Mouse (Mus musculus): ENCODE data around the gene Prdm2.
A peak's percentile ranks its signal among the peaks of the same experiment; 100 is the strongest.

The Prdm2 gene

DNA sequence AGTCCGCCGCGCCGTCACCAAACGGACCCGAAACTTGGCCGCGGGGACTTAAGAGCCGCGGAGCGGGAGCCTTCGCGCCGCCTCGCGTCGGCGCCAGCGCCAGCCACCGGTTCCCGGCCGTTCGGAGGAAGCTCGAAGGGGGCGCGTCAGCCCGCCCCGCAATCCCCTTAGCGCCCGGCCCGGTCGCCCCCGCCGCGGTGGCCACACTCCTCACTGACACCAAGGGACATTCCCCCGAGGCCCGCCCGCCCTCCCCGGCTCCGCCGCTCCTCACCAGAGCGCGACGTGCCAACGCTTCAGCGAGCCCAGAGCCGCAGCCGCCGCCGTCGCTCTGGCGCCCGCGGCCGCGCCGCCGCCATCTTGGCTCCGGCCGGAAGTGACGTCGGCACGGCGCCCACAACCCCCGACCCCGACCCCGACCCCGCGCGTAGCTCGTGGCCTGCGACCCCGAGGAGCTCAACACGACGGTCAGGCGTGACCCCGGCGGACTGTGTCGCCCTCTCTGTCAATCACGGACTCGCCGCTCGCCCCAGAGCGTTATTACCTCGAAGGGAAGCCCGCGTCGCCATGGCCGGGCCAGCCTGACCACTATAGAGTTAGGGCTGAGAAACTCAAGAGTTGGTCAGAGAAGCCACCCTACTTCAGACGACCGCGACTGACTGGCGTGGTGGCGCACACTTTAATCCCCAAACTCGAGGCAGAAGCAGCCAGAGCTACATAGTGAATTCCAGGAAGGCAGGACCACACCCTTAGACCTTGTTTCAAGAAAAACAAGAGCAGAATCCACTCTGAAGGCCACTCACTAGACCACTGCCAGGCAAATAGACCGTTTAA is at the start of gene Prdm2:
Gene Prdm2, minus strand, starts transcription at position 655 of the 834 bp plus-strand sequence.
- peak; percentile 64 for DNase-seq (ENCODE audit: low read depth, low spot score)

DNA sequence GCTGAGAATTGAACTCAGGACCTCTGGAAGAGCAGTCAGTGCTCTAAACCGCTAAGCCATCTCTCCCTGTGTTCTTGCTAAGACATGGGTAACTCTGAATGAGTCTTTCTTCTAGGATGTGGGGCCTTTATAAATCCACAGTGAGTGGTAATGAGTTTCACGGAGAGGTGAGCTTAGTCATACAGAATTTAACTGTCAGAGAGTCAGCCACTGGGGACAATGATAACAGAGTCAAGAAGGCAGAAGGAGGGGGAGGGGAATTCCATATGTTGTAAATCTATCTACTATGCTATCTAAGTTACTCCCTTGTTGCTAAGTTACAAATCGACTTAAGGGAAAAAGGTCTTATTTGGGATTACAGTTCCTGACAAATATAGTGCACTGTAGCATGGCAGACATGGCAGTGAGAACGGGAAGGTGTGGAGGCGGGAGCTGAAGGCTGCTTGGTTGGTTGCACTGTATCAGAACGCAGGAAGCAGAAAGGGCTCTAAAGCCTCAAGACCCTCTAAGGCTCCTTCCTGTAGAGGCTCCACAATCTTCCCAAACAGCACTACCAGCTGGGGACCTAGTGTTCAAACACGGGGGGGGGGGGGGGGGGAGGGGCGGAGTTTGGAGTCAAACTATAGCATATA is 47.0 kb upstream of the Prdm2 start:
- DNase-seq (ENCODE audit: low read depth, low spot score) = no peak

DNA sequence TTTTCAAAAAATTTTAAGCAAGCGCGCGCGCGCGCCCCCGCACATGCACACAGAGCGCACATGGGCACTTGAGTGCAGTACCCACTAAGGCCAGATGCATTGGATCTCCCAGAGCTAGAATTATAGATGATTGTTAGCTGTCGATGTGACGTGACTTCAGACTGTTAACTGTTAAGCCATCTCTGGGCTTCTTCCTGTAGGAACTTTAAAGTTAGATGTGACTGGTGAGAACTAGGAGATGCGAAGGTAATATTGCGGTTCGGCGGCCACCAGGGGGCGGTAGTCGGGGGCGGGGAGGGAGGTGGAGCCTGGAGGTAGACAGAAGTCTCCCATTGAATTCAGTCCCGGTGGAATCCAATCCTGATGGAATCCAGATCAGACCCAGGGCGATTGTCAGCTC is 45.7 kb upstream of the Prdm2 start:
- DNase-seq (ENCODE audit: low read depth, low spot score) = peak; percentile 77

GRCm38 (mm10) chr4:143257971-143258370 is 45.2 kb upstream of the Prdm2 start:
- peak; percentile 32 for DNase-seq (ENCODE audit: low read depth, low spot score)

- DNase-seq (ENCODE audit: low read depth, low spot score) = no peak
Observed at GRCm38 (mm10) chr4:143255541-143255940, 42.7 kb upstream of the Prdm2 start.

- peak; percentile 59 for DNase-seq (ENCODE audit: low read depth, low spot score)
Observed at GRCm38 (mm10) chr4:143253356-143253755, 40.6 kb upstream of the Prdm2 start.

GRCm38 (mm10) chr4:143248050-143248449 is 35.3 kb upstream of the Prdm2 start:
- DNase-seq (ENCODE audit: low read depth, low spot score) = peak; percentile 82

- no peak for DNase-seq (ENCODE audit: low read depth, low spot score)
Observed at GRCm38 (mm10) chr4:143241294-143241693, 28.5 kb upstream of the Prdm2 start.

DNA sequence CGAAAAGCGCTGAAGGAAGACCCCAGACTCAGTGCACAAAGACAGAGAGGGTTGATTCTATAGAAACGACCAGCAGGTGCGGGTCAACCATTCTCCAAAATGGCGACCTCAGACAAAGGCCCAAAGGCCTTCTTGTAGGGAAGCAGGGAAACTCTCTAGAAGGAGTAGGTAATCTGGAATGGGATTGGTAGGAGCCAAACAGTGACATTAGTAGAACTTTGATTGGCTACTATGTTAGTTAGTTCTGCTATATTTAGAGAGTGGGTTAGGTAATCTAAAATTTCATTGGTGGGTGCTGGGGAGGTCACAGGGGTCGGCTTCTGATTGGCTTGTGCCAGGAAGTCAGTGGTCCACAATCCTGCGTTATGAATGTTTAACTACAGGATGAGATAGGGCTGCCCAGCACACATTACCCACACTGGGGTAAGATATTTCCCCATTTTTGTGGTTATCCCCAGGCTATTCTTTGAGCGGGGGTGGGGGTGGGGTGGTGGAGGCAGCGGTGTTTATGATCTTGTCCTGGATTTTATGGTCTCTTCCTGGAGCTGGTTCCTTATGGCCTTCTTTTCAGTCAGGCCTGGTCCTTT is 26.9 kb upstream of the Prdm2 start:
- DNase-seq (ENCODE audit: low read depth, low spot score) = peak; percentile 85

DNA sequence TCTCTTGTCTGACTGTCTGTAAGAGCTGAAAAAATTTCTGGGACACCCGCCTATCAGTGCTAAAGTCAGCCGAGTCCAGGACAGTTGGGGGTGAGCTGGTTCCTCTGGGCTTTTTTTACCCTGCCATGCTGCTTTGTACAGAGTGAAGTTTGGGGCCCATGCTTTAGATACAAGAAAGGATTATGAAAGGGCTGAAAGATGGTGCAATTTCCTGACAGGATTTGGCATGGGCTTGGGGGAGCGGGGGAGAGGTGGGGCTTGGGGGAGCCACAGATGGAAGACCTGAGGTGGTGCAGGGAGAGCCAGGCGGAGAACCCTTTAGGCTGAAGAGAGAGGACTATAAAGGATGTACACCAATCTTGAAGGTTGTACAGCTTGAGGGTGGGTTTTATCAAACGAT is 26.3 kb upstream of the Prdm2 start:
- no peak for DNase-seq (ENCODE audit: low read depth, low spot score)

DNA sequence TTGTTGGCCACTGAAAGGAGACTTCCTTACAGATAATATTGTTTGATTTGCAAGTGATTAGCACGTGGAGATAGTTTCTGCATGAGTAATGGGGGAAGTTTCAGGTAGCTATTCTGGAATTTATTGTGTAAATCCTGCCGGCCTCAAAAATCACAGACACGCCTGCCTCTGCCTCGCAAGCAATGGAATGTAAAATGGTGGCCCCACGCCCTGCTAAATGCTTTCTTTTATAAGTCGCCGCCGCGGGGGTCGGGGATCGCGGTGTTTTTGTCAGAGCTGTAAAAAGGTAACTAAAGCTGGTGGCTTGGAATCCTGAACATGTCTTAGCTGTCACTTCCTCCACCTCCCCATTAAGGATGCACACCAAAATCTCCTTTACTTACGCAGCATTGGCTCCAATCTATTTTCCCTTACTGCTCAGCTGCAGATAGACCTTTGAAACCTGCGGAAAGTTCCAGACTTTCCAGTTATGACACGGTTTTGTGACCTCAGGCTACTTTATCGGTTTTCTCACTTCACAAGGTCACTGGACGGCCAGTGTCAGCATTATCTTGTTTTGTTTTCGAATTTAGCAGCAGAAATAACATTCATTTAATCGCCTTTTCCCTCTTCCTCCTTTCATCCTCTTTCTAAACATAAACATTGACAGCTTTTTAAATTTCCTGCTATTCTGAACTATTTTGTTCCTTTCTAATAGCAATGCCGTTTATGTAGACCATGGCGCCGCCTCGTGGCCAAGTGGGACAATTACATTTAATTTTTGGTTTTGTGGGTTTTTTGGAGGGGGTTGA is 25.6 kb upstream of the Prdm2 start:
- DNase-seq (ENCODE audit: low read depth, low spot score) = peak; percentile 98

DNA sequence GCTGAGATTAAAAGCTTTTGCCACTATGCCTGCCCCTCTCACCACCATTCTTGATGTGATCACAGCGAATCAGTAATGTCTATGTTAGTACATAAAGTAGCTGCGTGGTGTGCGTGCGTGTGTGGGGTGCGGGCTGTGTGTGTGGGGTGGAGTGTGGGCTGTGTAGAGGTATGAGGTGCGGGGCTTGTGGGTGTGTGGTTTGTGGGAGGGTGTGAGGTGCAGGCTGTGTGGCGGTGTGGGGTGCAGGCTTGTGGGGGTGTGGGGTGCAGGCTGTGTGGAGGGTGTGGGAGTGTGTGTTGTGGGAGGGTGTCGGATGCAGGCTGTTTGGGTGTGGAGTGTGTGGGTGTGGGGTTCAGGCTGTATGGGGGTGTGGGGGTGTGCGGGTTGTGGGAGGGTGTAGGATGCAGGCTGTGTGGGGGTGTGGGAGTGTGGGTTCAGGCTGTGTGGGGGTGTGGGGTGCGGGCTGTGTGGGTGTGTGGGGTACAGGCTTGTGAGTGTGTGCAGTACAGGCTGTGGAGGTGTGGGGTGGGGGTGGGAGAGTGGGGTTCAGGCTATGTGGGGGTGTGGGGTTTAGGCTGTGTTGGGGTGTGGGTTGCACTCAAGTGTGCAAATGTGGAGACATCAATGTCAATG is 19.1 kb upstream of the Prdm2 start:
- DNase-seq (ENCODE audit: low read depth, low spot score) = peak; percentile 45

GRCm38 (mm10) chr4:143231110-143231509 is 18.3 kb upstream of the Prdm2 start:
- DNase-seq (ENCODE audit: low read depth, low spot score) = no peak

GRCm38 (mm10) chr4:143227976-143228375 is 15.2 kb upstream of the Prdm2 start:
- peak; percentile 80 for DNase-seq (ENCODE audit: low read depth, low spot score)

DNA sequence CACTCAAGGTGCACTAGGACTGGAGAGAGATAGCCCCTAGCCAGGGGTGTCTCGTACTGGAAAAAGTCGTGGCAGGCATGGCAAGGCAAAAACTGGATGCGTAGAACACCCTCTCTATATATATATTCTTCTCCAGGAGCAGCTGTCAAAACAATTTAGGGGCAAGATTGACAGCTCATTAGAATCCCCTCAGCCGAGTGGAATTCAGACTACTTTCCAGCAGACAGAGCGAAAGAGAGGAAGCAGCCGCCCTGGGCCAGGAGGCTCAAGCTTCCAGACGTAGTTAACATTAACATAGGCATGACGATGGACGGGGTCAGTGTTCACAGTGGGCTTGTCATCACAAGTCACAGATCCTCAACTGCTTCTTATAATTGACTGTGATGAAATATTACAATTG is 13.1 kb upstream of the Prdm2 start:
- DNase-seq (ENCODE audit: low read depth, low spot score) = no peak

- DNase-seq (ENCODE audit: low read depth, low spot score) = no peak
Observed at GRCm38 (mm10) chr4:143219316-143219751, 6.5 kb upstream of the Prdm2 start.

GRCm38 (mm10) chr4:143218858-143219257 is 6.1 kb upstream of the Prdm2 start:
- DNase-seq (ENCODE audit: low read depth, low spot score) = no peak

- DNase-seq (ENCODE audit: low read depth, low spot score) = no peak
Observed at GRCm38 (mm10) chr4:143217189-143217588, 4.4 kb upstream of the Prdm2 start.

GRCm38 (mm10) chr4:143214221-143214797 is 1.5 kb upstream of the Prdm2 start:
- no peak for DNase-seq (ENCODE audit: low read depth, low spot score)

- no peak for DNase-seq (ENCODE audit: low read depth, low spot score)
Observed at GRCm38 (mm10) chr4:143213571-143213970, 776 bp upstream of the Prdm2 start.

DNA sequence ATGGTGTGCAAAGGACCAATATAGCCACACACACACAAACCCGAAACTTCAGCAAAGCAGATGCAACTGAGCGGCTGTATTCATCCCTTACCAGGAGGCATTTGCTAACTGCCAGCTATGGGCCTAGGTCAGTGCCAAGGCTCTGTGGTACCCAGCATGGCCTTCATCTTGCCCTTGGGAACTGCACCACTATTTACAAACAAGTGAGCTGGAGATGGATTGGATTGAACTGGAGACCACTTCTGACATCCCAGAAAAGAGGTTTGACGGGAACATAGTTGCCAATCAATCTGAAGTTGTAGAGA is 332 bp upstream of the Prdm2 start:
- no peak for DNase-seq (ENCODE audit: low read depth, low spot score)
